Mouse (Mus musculus) NIH3T3 (cell line): ENCODE measurements around the gene Accs.
A peak's percentile ranks its signal among the peaks of the same experiment; 100 is the strongest.

ENCODE experiments used
- DNase-seq: peaks from one replicate; pipeline ENCODE4 v3.0.0-alpha.2; 2012; ENCODE audit warnings: low read depth

Gene Accs

GRCm38 (mm10) chr2:93849505-93850089 lies at the start of gene Accs:
Gene Accs, minus strand, starts transcription at chr2:93849943.
- peak; percentile 89 for DNase-seq

GRCm38 (mm10) chr2:93891611-93892280 lies 42.0 kb upstream of the Accs start:
- DNase-seq: peak; percentile 52

GRCm38 (mm10) chr2:93890143-93890542 lies 40.4 kb upstream of the Accs start:
- DNase-seq: no peak

GRCm38 (mm10) chr2:93889071-93889470 lies 39.3 kb upstream of the Accs start:
- DNase-seq: no peak

- DNase-seq: no peak
Observed at GRCm38 (mm10) chr2:93888366-93888765, 38.6 kb upstream of the Accs start.

- no peak for DNase-seq
Observed at GRCm38 (mm10) chr2:93887273-93887672, 37.5 kb upstream of the Accs start.

- peak; percentile 38 for DNase-seq
Observed at GRCm38 (mm10) chr2:93886013-93886794, 36.5 kb upstream of the Accs start.

GRCm38 (mm10) chr2:93883066-93883465 lies 33.3 kb upstream of the Accs start:
- peak; percentile 24 for DNase-seq

- DNase-seq: peak; percentile 63
Observed at GRCm38 (mm10) chr2:93881640-93882367, 32.1 kb upstream of the Accs start.

GRCm38 (mm10) chr2:93880981-93881380 lies 31.2 kb upstream of the Accs start:
- DNase-seq: peak; percentile 77

GRCm38 (mm10) chr2:93880450-93880849 lies 30.7 kb upstream of the Accs start:
- DNase-seq: no peak

- peak; percentile 10 for DNase-seq
Observed at GRCm38 (mm10) chr2:93877005-93877404, 27.3 kb upstream of the Accs start.

GRCm38 (mm10) chr2:93874606-93875005 lies 24.9 kb upstream of the Accs start:
- DNase-seq: no peak

GRCm38 (mm10) chr2:93874227-93874514 lies 24.4 kb upstream of the Accs start:
- DNase-seq: no peak

- DNase-seq: no peak
Observed at GRCm38 (mm10) chr2:93873449-93874226, 23.9 kb upstream of the Accs start.

- no peak for DNase-seq
Observed at GRCm38 (mm10) chr2:93872257-93872656, 22.5 kb upstream of the Accs start.

GRCm38 (mm10) chr2:93871411-93871925 lies 21.7 kb upstream of the Accs start:
- no peak for DNase-seq

GRCm38 (mm10) chr2:93870842-93871241 lies 21.1 kb upstream of the Accs start:
- peak; percentile 87 for DNase-seq

- peak; percentile 41 for DNase-seq
Observed at GRCm38 (mm10) chr2:93869107-93869600, 19.4 kb upstream of the Accs start, which contains the start of gene Accsl. Gene Accsl, minus strand, starts transcription at chr2:93869157.

GRCm38 (mm10) chr2:93868566-93868965 lies 18.8 kb upstream of the Accs start:
- DNase-seq: no peak

GRCm38 (mm10) chr2:93863229-93863628 lies 13.5 kb upstream of the Accs start:
- no peak for DNase-seq
